Mouse (Mus musculus): Measurements from ENCODE around the gene Gm4779.

DNA sequence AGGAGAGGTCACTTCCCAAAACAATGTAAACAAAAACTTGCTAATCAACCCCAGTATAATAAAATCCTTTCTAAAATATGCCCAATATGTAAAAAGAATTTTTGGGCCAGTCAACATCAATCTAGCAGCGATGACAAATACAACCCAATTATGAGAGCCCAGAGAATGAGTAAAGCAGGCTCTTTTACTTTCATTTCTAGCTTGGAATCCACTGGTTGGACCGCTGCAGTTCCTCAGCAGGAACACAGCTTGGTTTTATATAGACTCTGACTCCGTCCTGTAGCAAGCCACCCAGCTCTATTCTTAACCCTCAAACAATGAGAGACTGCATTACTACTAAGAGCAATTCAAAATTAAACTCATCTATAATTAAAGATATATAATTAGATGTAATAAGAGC, 17.5 kb upstream of the Gm4779 start:
- TF ChIP-seq CTCF (IDR thresholded peaks at IDR 0.05) (no peak), EP300 (IDR thresholded peaks at IDR 0.05) (no peak)
